8 mouse cellular contexts compared by ENCODE assay signal in the genomic region with DNA sequence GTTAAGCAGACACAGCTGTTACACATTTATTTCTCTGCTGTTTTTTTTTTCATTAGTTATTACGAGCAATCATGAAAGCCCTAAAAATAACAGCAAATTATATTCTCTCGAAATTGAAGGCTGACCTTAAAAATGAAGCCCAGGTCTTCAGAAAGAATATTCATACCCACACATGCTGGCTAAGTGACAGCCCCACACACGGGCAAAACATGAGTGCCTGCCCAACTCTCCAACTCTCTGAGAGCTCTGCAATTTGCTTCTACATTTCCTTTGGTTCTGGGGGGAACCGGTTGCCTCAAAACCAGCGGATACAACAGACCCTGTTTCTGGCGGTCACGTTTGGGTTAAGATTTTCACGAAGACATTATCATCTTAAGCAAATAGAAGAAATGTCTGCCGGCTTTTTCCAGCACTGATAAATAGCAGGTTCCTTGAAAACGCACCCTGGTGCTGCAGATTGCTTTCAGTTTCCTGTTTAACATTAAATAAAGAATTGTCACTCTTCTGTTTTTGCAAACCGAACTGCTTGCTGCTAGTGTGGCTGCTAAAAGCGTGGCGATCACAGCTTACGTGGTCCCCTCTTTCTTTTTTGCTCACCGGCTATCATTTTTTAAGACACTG.
A peak's percentile ranks its signal among the peaks of the same experiment; 100 is the strongest.
DNase-seq lines count a peak whose midpoint lies in the region; TF ChIP-seq lines count a peak whose summit lies in the region.

No protein-coding gene starts in this region.

- no peak for TF ChIP-seq CTCF in liver, adult 2 months (IDR thresholded peaks at IDR 0.05; ENCODE audit: low read depth, low read length)
- TF ChIP-seq CTCF in bone marrow, adult 2 months (IDR thresholded peaks at IDR 0.05; ENCODE audit: control insufficient read depth, insufficient read depth, low read length): no peak
- TF ChIP-seq CTCF in small intestine, adult 2 months (IDR thresholded peaks at IDR 0.05; ENCODE audit: extremely low read depth, insufficient read length, insufficient replicate concordance, low read depth, low read length): no peak

- peak overlapping the region; percentile 59; the same call in 1 of the 2 replicates for H3K9ac ChIP-seq in liver, adult 2 months (ENCODE audit: low read depth, low read length)

- H3K27me3 ChIP-seq in liver, adult 2 months (ENCODE audit: control insufficient read depth, insufficient read depth, low read length): no peaks in the 10 kb centered on the region
- H3K27me3 ChIP-seq in small intestine, adult 2 months (ENCODE audit: control insufficient read depth, insufficient read depth, low read length): no peaks in the 10 kb centered on the region

- peak overlapping the region; percentile 7; the same call in 1 of the 2 replicates for H3K4me3 ChIP-seq in liver, adult 2 months (ENCODE audit: insufficient read depth, low read depth, low read length)
- H3K4me3 ChIP-seq in bone marrow, adult 2 months (replicated peaks; ENCODE audit: control insufficient read depth, low read depth, low read length): peak overlapping the region; percentile 70
- H3K4me3 ChIP-seq in small intestine, adult 2 months (ENCODE audit: low read depth, low read length): peak overlapping the region; percentile 44

- peaks cover 4% of the 10 kb centered on the region; the same call in 1 of the 2 replicates for H3K79me2 ChIP-seq in liver, adult 2 months (ENCODE audit: control insufficient read depth, insufficient read depth, low read length)

- H3K4me1 ChIP-seq in liver, adult 2 months (ENCODE audit: control insufficient read depth, insufficient read depth, low read length): peaks cover 2% of the 10 kb centered on the region; the same call in 1 of the 2 replicates
- no peaks in the 10 kb centered on the region; the same call in 1 of the 2 replicates for H3K4me1 ChIP-seq in bone marrow, adult 2 months (ENCODE audit: control insufficient read depth, insufficient read depth, low read length)
- H3K4me1 ChIP-seq in small intestine, adult 2 months (ENCODE audit: control insufficient read depth, insufficient read depth, insufficient read length, low read length): peaks cover 7% of the 10 kb centered on the region; the same call in 1 of the 2 replicates

- H3K36me3 ChIP-seq in liver, adult 2 months (ENCODE audit: control insufficient read depth, insufficient read depth, low read length): no peaks in the 10 kb centered on the region
- no peaks in the 10 kb centered on the region for H3K36me3 ChIP-seq in small intestine, adult 2 months (ENCODE audit: control insufficient read depth, insufficient read depth, low read length)

- peak; percentile 52 for DNase-seq in liver, adult 2 months (ENCODE audit: extremely low read depth, low read depth, low spot score)
- DNase-seq in liver: no peak
- peak; percentile 23 to 34 for DNase-seq in heart, postnatal 10 days
- DNase-seq in cerebellum, adult 9-10 months: no peak
- no peak for DNase-seq in embryo, embryonic 9.5 days (ENCODE audit: extremely low spot score)
- no peak for DNase-seq in gastrocnemius, adult 8-10 months (ENCODE audit: low spot score in 2 of 2)

- WGBS in liver, adult 2 months: 11% methylated on average over 15 of the region's 15 CpGs
- WGBS in bone marrow, adult 2 months: 3% methylated on average over 15 of the region's 15 CpGs
- 3% methylated on average over 15 of the region's 15 CpGs for WGBS in small intestine, adult 2 months

- peak overlapping the region; percentile 57 for H3K27ac ChIP-seq in liver, adult 2 months (replicated peaks; ENCODE audit: insufficient read depth, low read depth, low read length)
- peak overlapping the region; percentile 56 for H3K27ac ChIP-seq in bone marrow, adult 2 months (ENCODE audit: control insufficient read depth, insufficient read depth, low read depth, low read length, poor library complexity)
- H3K27ac ChIP-seq in small intestine, adult 2 months (ENCODE audit: insufficient read depth, low read depth, low read length): peak overlapping the region; percentile 66

- TF ChIP-seq POLR2A in liver, adult 2 months (IDR thresholded peaks at IDR 0.05; ENCODE audit: extremely low read depth, insufficient read depth, low read length): no peak
- no peak for TF ChIP-seq POLR2A in bone marrow, adult 2 months (IDR thresholded peaks at IDR 0.05; ENCODE audit: borderline replicate concordance, control insufficient read depth, low read depth, low read length)
- TF ChIP-seq POLR2A in small intestine, adult 2 months (IDR thresholded peaks at IDR 0.05; ENCODE audit: low read depth, low read length): no peak

- intact Hi-C loops in heart, postnatal 10 days (cut with DNase I): no loop called here

Comparison
In these comparisons a context has a peak if more than half of its experiments do, and no peak if none do; other contexts are left out.
1. DNase-seq: peak in liver, adult 2 months (single experiment) and heart, postnatal 10 days (2 of 2); none in liver (single experiment), cerebellum, adult 9-10 months (single experiment), embryo, embryonic 9.5 days (single experiment) and gastrocnemius, adult 8-10 months (0 of 2).
2. H3K4me3 ChIP-seq: peak in every context shown above with its lines; median percentile 70 in bone marrow, adult 2 months; 44 in small intestine, adult 2 months; 7 in liver, adult 2 months.
3. Peak in every context shown above with its lines, with median percentiles within 50 percentile points of each other: H3K27ac ChIP-seq.